Mouse (Mus musculus) sigmoid colon, adult 10 weeks (tissue): ENCODE data around the gene Fam168a. TPM values are rescaled to one million over a fixed set of nuclear protein-coding genes. Genes with fewer than 3 reads are reported as not detected.

Experiments
- polyA plus RNA-seq: library from polyadenylated mRNA; stranded (reverse); fragments of 350-450 nt; fragmentation: Illumina TruSeq; extraction: RNeasy Lipid Tissue Mini Kit (QIAGEN cat#74804); gene quantifications from one replicate; pipeline ENCODE4 v1.2.3, GENCODE M21; 2014; ENCODE audit warnings: low read depth, low replicate concordance

Fam168a gene
- polyA plus RNA-seq, result 16.7 TPM

GRCm38 (mm10) chr7:100706143-100706841 lies at the start of gene Fam168a:
Gene Fam168a, plus strand, starts transcription at chr7:100706635.

GRCm38 (mm10) chr7:100662231-100662630 lies 44.2 kb upstream of the Fam168a start, which contains the start of gene Plekhb1:
Gene Plekhb1, minus strand, starts transcription at chr7:100662414.

GRCm38 (mm10) chr7:100862828-100863638 lies 156.6 kb downstream of the Fam168a start, which contains the start of gene Relt:
Gene Relt, minus strand, starts transcription at chr7:100863446.

Other genes starting within 250 kb of the Fam168a start
- 0.16 TPM for gene Ucp3, start 233.6 kb upstream of the Fam168a start, polyA plus RNA-seq
- gene Ucp2, start 213.3 kb upstream of the Fam168a start, polyA plus RNA-seq, result 20.9 TPM
- not detected for gene Dnajb13, start 191.7 kb upstream of the Fam168a start, polyA plus RNA-seq
- gene Coa4, start 169.6 kb upstream of the Fam168a start, polyA plus RNA-seq, result 33.6 TPM
- gene Rab6a, start 99.2 kb upstream of the Fam168a start, polyA plus RNA-seq, result 465 TPM
- 59.9 TPM for gene Mrpl48, start 98.3 kb upstream of the Fam168a start, polyA plus RNA-seq
- gene Plekhb1, start 44.2 kb upstream of the Fam168a start, polyA plus RNA-seq, result 8.8 TPM
- gene Relt, start 156.8 kb downstream of the Fam168a start, polyA plus RNA-seq, result not detected
- 0.69 TPM for gene Arhgef17, start 225.5 kb downstream of the Fam168a start, polyA plus RNA-seq